Mouse (Mus musculus): ENCODE measurements at regions not wholly inside any gene's neighbourhood (a gene's known extent, or its start where the extent isn't known, plus 50 kb on each side); places are given as distances from the start of the nearest gene placed in this dataset.

GRCm38 (mm10) chr13:103970415-103970814 is 50.1 kb upstream of the Erbin start:
- no peak for TF ChIP-seq POLR2A (IDR thresholded peaks at IDR 0.05; ENCODE audit: low read depth, low read length)
- TF ChIP-seq CTCF (conservative IDR thresholded peaks at IDR 0.05; ENCODE audit: insufficient read depth, insufficient read length, low read depth, low read length), result no peak

All from kidney, adult 2 months (tissue).